Mouse (Mus musculus): ENCODE data around the gene Tk2. TPM values are rescaled to one million over a fixed set of nuclear protein-coding genes. Genes with fewer than 3 reads are reported as not detected.

Tk2 gene
- polyA plus RNA-seq, 1 experiment from 2014 or later: 32.2 TPM

Other genes starting within 250 kb of the Tk2 start
- gene Cdh5, start 146.9 kb downstream of the Tk2 start, polyA plus RNA-seq (2014; fragmentation: Nextera tagmentation; extraction: Ambion mirVana): 13.2 and 15.9 TPM in 2 replicates
- gene Bean1, start 78.1 kb downstream of the Tk2 start, polyA plus RNA-seq (2014; fragmentation: Nextera tagmentation; extraction: Ambion mirVana): 0.16 and 0.19 TPM in 2 replicates
- 43.3 and 44.3 TPM in 2 replicates for gene Cklf, start 2.3 kb upstream of the Tk2 start, polyA plus RNA-seq (2014; fragmentation: Nextera tagmentation; extraction: Ambion mirVana)
- gene Cmtm2a, start 44.6 kb upstream of the Tk2 start, polyA plus RNA-seq (2014; fragmentation: Nextera tagmentation; extraction: Ambion mirVana): not detected in 2 replicates
- not detected in 2 replicates for gene Gm45711, start 61.5 kb upstream of the Tk2 start, polyA plus RNA-seq (2014; fragmentation: Nextera tagmentation; extraction: Ambion mirVana)
- not detected in 2 replicates for gene Cmtm1, start 61.6 kb upstream of the Tk2 start, polyA plus RNA-seq (2014; fragmentation: Nextera tagmentation; extraction: Ambion mirVana)
- gene Gm11020, start 73.0 kb upstream of the Tk2 start, polyA plus RNA-seq (2014; fragmentation: Nextera tagmentation; extraction: Ambion mirVana): not detected in 2 replicates
- not detected in 2 replicates for gene Cmtm2b, start 73.7 kb upstream of the Tk2 start, polyA plus RNA-seq (2014; fragmentation: Nextera tagmentation; extraction: Ambion mirVana)
- gene Cmtm3, start 90.9 kb upstream of the Tk2 start, polyA plus RNA-seq (2014; fragmentation: Nextera tagmentation; extraction: Ambion mirVana): 66.8 and 70.9 TPM in 2 replicates
- 3.3 and 3.6 TPM in 2 replicates for gene Cmtm4, start 147.2 kb upstream of the Tk2 start, polyA plus RNA-seq (2014; fragmentation: Nextera tagmentation; extraction: Ambion mirVana)
- 101 and 105 TPM in 2 replicates for gene Dync1li2, start 194.5 kb upstream of the Tk2 start, polyA plus RNA-seq (2014; fragmentation: Nextera tagmentation; extraction: Ambion mirVana)